In genomic region chr16:84807874-84808273, GRCm38 (mm10) we compare ENCODE assay signal across 23 mouse cellular contexts.
"Had no signal": no experiment of that assay in that cellular context is flagged by ENCODE, and none has a peak within 500 bp of the region (broad histone marks: within the 10 kb centered on the region; RNA-seq: fewer than 3 reads in every experiment).

No protein-coding gene starts in this region.

- ATAC-seq: hindbrain, postnatal 0 days; intestine, embryonic 16.5 days; liver, embryonic 12.5 days had no signal

- H3K36me3 ChIP-seq: heart, embryonic 12.5 days; limb, embryonic 10.5 days; limb, embryonic 12.5 days; liver, embryonic 12.5 days had no signal

- H3K27ac ChIP-seq: hindbrain, embryonic 13.5 days; hindbrain, embryonic 15.5 days; hindbrain, postnatal 0 days; layer of hippocampus, adult 2 months; left cerebral cortex, adult 2 months; limb, embryonic 10.5 days; limb, embryonic 12.5 days; liver, embryonic 12.5 days; liver, embryonic 14.5 days had no signal

- H3K4me2 ChIP-seq: heart, embryonic 12.5 days; hindbrain, embryonic 13.5 days; hindbrain, embryonic 15.5 days; limb, embryonic 12.5 days; liver, embryonic 12.5 days had no signal

- H3K9ac ChIP-seq: heart, embryonic 12.5 days; hindbrain, embryonic 13.5 days; hindbrain, embryonic 15.5 days; limb, embryonic 12.5 days; liver, embryonic 12.5 days; liver, embryonic 14.5 days had no signal

- H3K4me1 ChIP-seq: heart, embryonic 12.5 days; hindbrain, embryonic 13.5 days; hindbrain, embryonic 15.5 days; limb, embryonic 10.5 days; limb, embryonic 12.5 days; liver, embryonic 12.5 days had no signal

- H3K4me3 ChIP-seq: heart, embryonic 12.5 days; hindbrain, embryonic 13.5 days; hindbrain, embryonic 15.5 days; layer of hippocampus, adult 2 months; left cerebral cortex, adult 2 months; limb, embryonic 10.5 days; limb, embryonic 12.5 days; liver, embryonic 12.5 days had no signal

- DNase-seq: gastrocnemius, postnatal 14 days; gastrocnemius, postnatal 36 days; heart, adult 18-20 months; heart, postnatal 14 days; heart, postnatal 36 days; kidney, adult 11 months; kidney, adult 2 months; kidney, adult 9 months; kidney, postnatal 10 days; kidney, postnatal 25 days; kidney, postnatal 4 days; liver had no signal

- H3K9me3 ChIP-seq: heart, embryonic 12.5 days; hindbrain, embryonic 13.5 days; hindbrain, embryonic 15.5 days; limb, embryonic 10.5 days; limb, embryonic 12.5 days; liver, embryonic 12.5 days had no signal

- H3K27me3 ChIP-seq: heart, embryonic 12.5 days; hindbrain, embryonic 13.5 days; hindbrain, embryonic 15.5 days; limb, embryonic 12.5 days; liver, embryonic 12.5 days had no signal
